8 mouse cellular contexts compared by ENCODE assay signal in the genomic region with DNA sequence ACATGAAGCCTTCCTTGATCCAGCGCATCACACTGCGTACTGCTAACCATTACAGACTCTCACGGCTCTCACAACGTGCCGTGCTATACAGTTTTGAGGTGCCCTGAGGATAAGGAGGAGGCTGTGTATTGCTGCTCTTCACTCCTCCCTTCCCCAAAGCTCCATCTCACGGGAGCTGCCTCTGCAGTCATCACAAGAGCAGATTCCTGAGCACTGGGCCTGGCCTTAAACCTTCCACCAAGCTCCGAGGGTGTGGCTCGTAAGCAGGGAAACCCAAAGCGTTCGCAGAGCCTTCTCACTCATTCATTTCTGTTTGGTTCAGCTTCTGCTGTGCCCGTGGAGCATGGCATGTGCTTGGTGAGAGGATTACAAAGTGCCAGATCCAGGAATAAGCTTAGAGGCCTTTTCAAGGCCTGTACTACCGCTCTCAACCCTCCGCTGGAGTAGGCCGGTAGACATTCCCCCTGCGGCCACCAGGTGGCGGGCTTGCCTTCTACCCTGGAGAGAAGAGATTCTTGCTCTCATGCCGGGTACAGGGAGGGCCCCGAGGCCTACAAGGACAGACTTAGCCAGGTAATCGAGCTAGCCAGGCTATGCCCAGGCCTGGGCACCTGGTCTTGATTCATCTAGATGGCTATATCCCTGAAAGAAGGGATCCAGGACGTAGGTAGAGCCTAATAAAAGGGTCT. TPM values are rescaled to one million over a fixed set of nuclear protein-coding genes. Genes with fewer than 3 reads are reported as not detected.
DNase-seq lines count a peak whose midpoint lies in the region; ATAC-seq and TF ChIP-seq lines count a peak whose summit lies in the region.

No protein-coding gene starts in this region.

- ATAC-seq in CD4-positive, CD25-positive, alpha-beta regulatory T cell, adult 4 months, result peak; percentile 90
- peak; percentile 76 for ATAC-seq in forebrain, embryonic 11.5 days (replicated peaks; ENCODE audit: low FRiP score)
- ATAC-seq in heart, embryonic 16.5 days (replicated peaks; ENCODE audit: extremely low read depth, insufficient read depth, low FRiP score), result peak; percentile 65
- peak; percentile 66 for ATAC-seq in liver, embryonic 13.5 days (ENCODE audit: low read depth)
- peak; percentile 29; the same call in 1 of the 2 replicates for ATAC-seq in neural tube, embryonic 12.5 days (ENCODE audit: low FRiP score, low read depth)
- ATAC-seq in stomach, postnatal 0 days (ENCODE audit: low FRiP score, low TSS enrichment), result peak; percentile 72

- peak; percentile 99 for TF ChIP-seq CTCF in stomach, postnatal 0 days (IDR thresholded peaks at IDR 0.05; ENCODE audit: low read depth)

- no peak overlapping the region for H3K27ac ChIP-seq in forebrain, embryonic 11.5 days (ENCODE audit: low read depth, low read length)
- H3K27ac ChIP-seq in heart, embryonic 16.5 days (ENCODE audit: low read length), result peak overlapping the region; percentile 63; the same call in 1 of the 2 replicates
- H3K27ac ChIP-seq in liver, embryonic 13.5 days, result no peak overlapping the region; the same call in 1 of the 2 replicates
- 0 out of 2 replicates have a peak overlapping the region, but pooled peaks have one; percentile 2 for H3K27ac ChIP-seq in neural tube, embryonic 12.5 days
- H3K27ac ChIP-seq in stomach, postnatal 0 days (replicated peaks), result peak overlapping the region; percentile 82

- no peak for TF ChIP-seq EP300 in stomach, postnatal 0 days (optimal IDR thresholded peaks at IDR 0.05)

- no peaks in the 10 kb centered on the region for H3K4me1 ChIP-seq in forebrain, embryonic 11.5 days (replicated peaks; ENCODE audit: control insufficient read depth, insufficient read depth, low read length)
- peaks cover 13% of the 10 kb centered on the region for H3K4me1 ChIP-seq in heart, embryonic 16.5 days (ENCODE audit: control insufficient read depth, insufficient read depth, low read length)
- peaks cover 15% of the 10 kb centered on the region for H3K4me1 ChIP-seq in liver, embryonic 13.5 days (replicated peaks)
- peaks cover 7% of the 10 kb centered on the region for H3K4me1 ChIP-seq in neural tube, embryonic 12.5 days
- H3K4me1 ChIP-seq in stomach, postnatal 0 days (replicated peaks; ENCODE audit: control insufficient read depth, insufficient read depth), result no peaks in the 10 kb centered on the region

- H3K9me3 ChIP-seq in forebrain, embryonic 11.5 days (ENCODE audit: control insufficient read depth, low read length), result no peaks in the 10 kb centered on the region
- H3K9me3 ChIP-seq in heart, embryonic 16.5 days (replicated peaks; ENCODE audit: control insufficient read depth, low read length), result peaks cover 2% of the 10 kb centered on the region; the same call in 1 of the 2 replicates
- no peaks in the 10 kb centered on the region for H3K9me3 ChIP-seq in liver, embryonic 13.5 days (replicated peaks)
- H3K9me3 ChIP-seq in neural tube, embryonic 12.5 days, result no peaks in the 10 kb centered on the region
- no peaks in the 10 kb centered on the region for H3K9me3 ChIP-seq in stomach, postnatal 0 days (ENCODE audit: control insufficient read depth, low read length)

- no peak overlapping the region for H3K4me2 ChIP-seq in forebrain, embryonic 11.5 days (ENCODE audit: low read depth, low read length, severe bottlenecking)
- no peak overlapping the region for H3K4me2 ChIP-seq in heart, embryonic 16.5 days (ENCODE audit: low read depth, low read length)
- H3K4me2 ChIP-seq in liver, embryonic 13.5 days, result no peak overlapping the region
- H3K4me2 ChIP-seq in neural tube, embryonic 12.5 days (replicated peaks), result 0 out of 2 replicates have a peak overlapping the region, but pooled peaks have one; percentile 5
- H3K4me2 ChIP-seq in stomach, postnatal 0 days (replicated peaks; ENCODE audit: low read depth), result no peak overlapping the region

- no peak overlapping the region for H3K4me3 ChIP-seq in forebrain, embryonic 11.5 days (ENCODE audit: low read depth, low read length)
- H3K4me3 ChIP-seq in heart, embryonic 16.5 days (ENCODE audit: low read length), result no peak overlapping the region
- no peak overlapping the region for H3K4me3 ChIP-seq in liver, embryonic 13.5 days (replicated peaks)
- no peak overlapping the region for H3K4me3 ChIP-seq in neural tube, embryonic 12.5 days
- H3K4me3 ChIP-seq in stomach, postnatal 0 days (ENCODE audit: low read depth, low read length), result no peak overlapping the region

- peak; percentile 74 for DNase-seq in c-Kit-negative CD71-positive TER-119-positive erythroid progenitor cells, embryonic 14.5 days (ENCODE audit: low read depth, low spot score)
- peak; percentile 94 for DNase-seq in forebrain, embryonic 11.5 days (ENCODE audit: low spot score)
- DNase-seq in kidney, postnatal 25 days, result peak; percentile 94
- peak; percentile 75 for DNase-seq in liver, embryonic 13.5 days
- DNase-seq in stomach, postnatal 0 days (ENCODE audit: low spot score), result peak; percentile 92

- H3K27me3 ChIP-seq in forebrain, embryonic 11.5 days (ENCODE audit: control insufficient read depth, insufficient read depth, low read length), result no peaks in the 10 kb centered on the region
- H3K27me3 ChIP-seq in heart, embryonic 16.5 days (ENCODE audit: control insufficient read depth, insufficient read depth, low read length), result no peaks in the 10 kb centered on the region
- H3K27me3 ChIP-seq in liver, embryonic 13.5 days, result no peaks in the 10 kb centered on the region
- H3K27me3 ChIP-seq in neural tube, embryonic 12.5 days (replicated peaks), result no peaks in the 10 kb centered on the region
- H3K27me3 ChIP-seq in stomach, postnatal 0 days (ENCODE audit: control insufficient read depth, insufficient read depth, low read length), result no peaks in the 10 kb centered on the region

- WGBS in forebrain, embryonic 11.5 days, result 47% methylated on average over 20 of the region's 20 CpGs
- 42% methylated on average over 20 of the region's 20 CpGs for WGBS in heart, embryonic 16.5 days
- WGBS in liver, embryonic 13.5 days (ENCODE audit: insufficient replicate concordance), result 42% methylated on average over 20 of the region's 20 CpGs
- whole genome bisulfite sequencing in neural tube, embryonic 12.5 days, result 44% methylated on average over 20 of the region's 20 CpGs
- WGBS in stomach, postnatal 0 days, result 36% methylated on average over 20 of the region's 20 CpGs

- H3K9ac ChIP-seq in forebrain, embryonic 11.5 days (ENCODE audit: low read length), result peak overlapping the region; percentile 30
- peak overlapping the region; percentile 81 for H3K9ac ChIP-seq in heart, embryonic 16.5 days (ENCODE audit: low read length)
- H3K9ac ChIP-seq in liver, embryonic 13.5 days, result peak overlapping the region; percentile 46
- peak overlapping the region; percentile 51 for H3K9ac ChIP-seq in neural tube, embryonic 12.5 days
- peak overlapping the region; percentile 69 for H3K9ac ChIP-seq in stomach, postnatal 0 days (ENCODE audit: low read length)

- peaks cover 14% of the 10 kb centered on the region; the same call in 1 of the 2 replicates for H3K36me3 ChIP-seq in forebrain, embryonic 11.5 days (ENCODE audit: control insufficient read depth, insufficient read depth, low read length)
- H3K36me3 ChIP-seq in heart, embryonic 16.5 days (ENCODE audit: control insufficient read depth, insufficient read depth), result peaks cover 30% of the 10 kb centered on the region
- peaks cover 75% of the 10 kb centered on the region for H3K36me3 ChIP-seq in liver, embryonic 13.5 days
- H3K36me3 ChIP-seq in neural tube, embryonic 12.5 days, result peaks cover 62% of the 10 kb centered on the region
- H3K36me3 ChIP-seq in stomach, postnatal 0 days (ENCODE audit: control insufficient read depth, insufficient read depth, low read length), result peaks cover 15% of the 10 kb centered on the region

RNA-seq across cellular contexts. Expression of a gene that starts 9.8 kb away (rescaled TPM):
- polyA plus RNA-seq in CD4-positive, CD25-positive, alpha-beta regulatory T cell, adult 4 months (2017; shearing (Covaris generic)), result 1 to 10 TPM; 3.7 to 3.9 TPM
- 37.9 and 39.5 TPM in 2 replicates for polyA plus RNA-seq in forebrain, embryonic 11.5 days (2014; fragmentation: Nextera tagmentation; extraction: Ambion mirVana)
- 18.9 and 19.2 TPM in 2 replicates for polyA plus RNA-seq in heart, embryonic 16.5 days (2015; fragmentation: Nextera tagmentation; extraction: Ambion mirVana)
- polyA plus RNA-seq in liver, embryonic 13.5 days (2015; fragmentation: Nextera tagmentation; extraction: Ambion mirVana), result 23.6 and 23.8 TPM in 2 replicates
- 42.8 and 47.7 TPM in 2 replicates for polyA plus RNA-seq in neural tube, embryonic 12.5 days (2016; fragmentation: Nextera tagmentation; extraction: Ambion mirVana)
- polyA plus RNA-seq in stomach, postnatal 0 days (2015; fragmentation: Nextera tagmentation; extraction: Ambion mirVana), result 22.9 and 23.4 TPM in 2 replicates

RNA-seq across cellular contexts. Expression of a gene that starts 27.4 kb away (rescaled TPM):
- polyA plus RNA-seq in CD4-positive, CD25-positive, alpha-beta regulatory T cell, adult 4 months (2017; shearing (Covaris generic)), result 10 to 100 TPM; 76.1 to 76.2 TPM
- 110 and 112 TPM in 2 replicates for polyA plus RNA-seq in forebrain, embryonic 11.5 days (2014; fragmentation: Nextera tagmentation; extraction: Ambion mirVana)
- 76.4 and 81.7 TPM in 2 replicates for polyA plus RNA-seq in heart, embryonic 16.5 days (2015; fragmentation: Nextera tagmentation; extraction: Ambion mirVana)
- polyA plus RNA-seq in liver, embryonic 13.5 days (2015; fragmentation: Nextera tagmentation; extraction: Ambion mirVana), result 49.0 and 52.9 TPM in 2 replicates
- polyA plus RNA-seq in neural tube, embryonic 12.5 days (2016; fragmentation: Nextera tagmentation; extraction: Ambion mirVana), result 141 and 145 TPM in 2 replicates
- polyA plus RNA-seq in stomach, postnatal 0 days (2015; fragmentation: Nextera tagmentation; extraction: Ambion mirVana), result 110 and 121 TPM in 2 replicates

RNA-seq across cellular contexts. Expression of a gene that starts 39.4 kb away (rescaled TPM):
- under 1 TPM; 0.75 to 0.82 TPM for polyA plus RNA-seq in CD4-positive, CD25-positive, alpha-beta regulatory T cell, adult 4 months (2017; shearing (Covaris generic))
- 51.1 and 53.1 TPM in 2 replicates for polyA plus RNA-seq in forebrain, embryonic 11.5 days (2014; fragmentation: Nextera tagmentation; extraction: Ambion mirVana)
- 56.3 and 64.5 TPM in 2 replicates for polyA plus RNA-seq in heart, embryonic 16.5 days (2015; fragmentation: Nextera tagmentation; extraction: Ambion mirVana)
- polyA plus RNA-seq in liver, embryonic 13.5 days (2015; fragmentation: Nextera tagmentation; extraction: Ambion mirVana), result 20.9 and 23.2 TPM in 2 replicates
- polyA plus RNA-seq in neural tube, embryonic 12.5 days (2016; fragmentation: Nextera tagmentation; extraction: Ambion mirVana), result 103 and 107 TPM in 2 replicates
- polyA plus RNA-seq in stomach, postnatal 0 days (2015; fragmentation: Nextera tagmentation; extraction: Ambion mirVana), result 191 and 228 TPM in 2 replicates

RNA-seq across cellular contexts. Expression of a gene that starts 57.4 kb away (rescaled TPM):
- polyA plus RNA-seq in CD4-positive, CD25-positive, alpha-beta regulatory T cell, adult 4 months (2017; shearing (Covaris generic)), result under 1 TPM in 1 of 2 experiments, not detected in 1; 0.46 TPM
- polyA plus RNA-seq in forebrain, embryonic 11.5 days (2014; fragmentation: Nextera tagmentation; extraction: Ambion mirVana), result 4.6 and 5.5 TPM in 2 replicates
- polyA plus RNA-seq in heart, embryonic 16.5 days (2015; fragmentation: Nextera tagmentation; extraction: Ambion mirVana), result 26.7 and 30.9 TPM in 2 replicates
- polyA plus RNA-seq in liver, embryonic 13.5 days (2015; fragmentation: Nextera tagmentation; extraction: Ambion mirVana), result 1.1 and 1.2 TPM in 2 replicates
- 3.7 and 4.4 TPM in 2 replicates for polyA plus RNA-seq in neural tube, embryonic 12.5 days (2016; fragmentation: Nextera tagmentation; extraction: Ambion mirVana)
- polyA plus RNA-seq in stomach, postnatal 0 days (2015; fragmentation: Nextera tagmentation; extraction: Ambion mirVana), result 9.8 and 10.6 TPM in 2 replicates

Comparison
In these comparisons a context has a peak if more than half of its experiments do, and no peak if none do; other contexts are left out.
1. ATAC-seq: peak in every context shown above with its lines; median percentile 90 in CD4-positive, CD25-positive, alpha-beta regulatory T cell, adult 4 months; 76 in forebrain, embryonic 11.5 days; 72 in stomach, postnatal 0 days; 66 in liver, embryonic 13.5 days; 65 in heart, embryonic 16.5 days; 29 in neural tube, embryonic 12.5 days.
2. H3K27ac ChIP-seq: peak in heart, embryonic 16.5 days (single experiment), neural tube, embryonic 12.5 days (single experiment) and stomach, postnatal 0 days (single experiment); none in forebrain, embryonic 11.5 days (single experiment) and liver, embryonic 13.5 days (single experiment).
3. H3K9ac ChIP-seq: peak in every context shown above with its lines; median percentile 81 in heart, embryonic 16.5 days; 69 in stomach, postnatal 0 days; 51 in neural tube, embryonic 12.5 days; 46 in liver, embryonic 13.5 days; 30 in forebrain, embryonic 11.5 days.
4. RNA of a gene that starts 39.4 kb away (polyA plus RNA-seq): 191 to 228 TPM in stomach, postnatal 0 days, 103 to 107 TPM in neural tube, embryonic 12.5 days, 56.3 to 64.5 TPM in heart, embryonic 16.5 days, 51.1 to 53.1 TPM in forebrain, embryonic 11.5 days and 20.9 to 23.2 TPM in liver, embryonic 13.5 days; 0.75 to 0.82 TPM in CD4-positive, CD25-positive, alpha-beta regulatory T cell, adult 4 months; every median in the first group is over 10 times any median in the second.
5. Peak in every context shown above with its lines, with median percentiles within 50 percentile points of each other: DNase-seq.